Mouse (Mus musculus): ENCODE results near the gene Pbld1.

DNA sequence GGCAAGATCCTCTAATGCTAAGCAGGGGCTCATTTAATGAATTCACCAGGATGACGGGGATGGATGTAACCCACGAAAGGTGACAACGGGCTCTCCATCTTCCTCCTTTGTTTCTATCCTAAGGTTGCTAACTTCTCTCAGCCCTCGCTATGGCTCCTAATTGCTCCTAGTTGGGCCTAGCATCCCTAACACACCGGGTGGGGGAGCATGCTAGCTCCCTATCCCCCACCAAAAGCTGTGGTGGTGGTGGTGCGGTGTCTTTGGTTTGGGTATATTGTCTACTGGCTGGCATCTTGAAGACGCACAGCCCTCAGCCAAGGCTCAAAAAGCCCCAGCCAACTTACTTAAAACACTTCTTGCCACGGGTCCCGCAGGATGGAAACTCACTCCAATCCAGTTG is 56.4 kb downstream of the Pbld1 start:
- TF ChIP-seq E2F4 (IDR thresholded peaks at IDR 0.05; ENCODE audit: insufficient read depth) = no peak
- TF ChIP-seq POLR2A (IDR thresholded peaks at IDR 0.05; ENCODE audit: insufficient read length, low read depth) = no peak
- TF ChIP-seq MAX (IDR thresholded peaks at IDR 0.05; ENCODE audit: low read depth) = no peak
- TF ChIP-seq POLR2AphosphoS2 (IDR thresholded peaks at IDR 0.05; ENCODE audit: insufficient read length, low read depth) = no peak
- no peak for TF ChIP-seq SRF (IDR thresholded peaks at IDR 0.05; ENCODE audit: control insufficient read depth, insufficient read length, low read depth)
- TF ChIP-seq USF1 (IDR thresholded peaks at IDR 0.05; ENCODE audit: low read depth) = no peak
- no peak for TF ChIP-seq MYOD1 (IDR thresholded peaks at IDR 0.05; ENCODE audit: control insufficient read depth in 1 of 3, insufficient read length in 2 of 3, low read depth in 2 of 3)
